Mouse (Mus musculus) sigmoid colon, adult 10 weeks (tissue): ENCODE results near the gene Rwdd4a. TPM values are rescaled to one million over a fixed set of nuclear protein-coding genes. Genes with fewer than 3 reads are reported as not detected.

Experiments
- polyA plus RNA-seq: library from polyadenylated mRNA; stranded (reverse); fragments of 350-450 nt; fragmentation: Illumina TruSeq; extraction: RNeasy Lipid Tissue Mini Kit (QIAGEN cat#74804); gene quantifications from one replicate; pipeline ENCODE4 v1.2.3, GENCODE M21; 2014; ENCODE audit warnings: low read depth, low replicate concordance

Rwdd4a gene
- 29.1 TPM for polyA plus RNA-seq

DNA sequence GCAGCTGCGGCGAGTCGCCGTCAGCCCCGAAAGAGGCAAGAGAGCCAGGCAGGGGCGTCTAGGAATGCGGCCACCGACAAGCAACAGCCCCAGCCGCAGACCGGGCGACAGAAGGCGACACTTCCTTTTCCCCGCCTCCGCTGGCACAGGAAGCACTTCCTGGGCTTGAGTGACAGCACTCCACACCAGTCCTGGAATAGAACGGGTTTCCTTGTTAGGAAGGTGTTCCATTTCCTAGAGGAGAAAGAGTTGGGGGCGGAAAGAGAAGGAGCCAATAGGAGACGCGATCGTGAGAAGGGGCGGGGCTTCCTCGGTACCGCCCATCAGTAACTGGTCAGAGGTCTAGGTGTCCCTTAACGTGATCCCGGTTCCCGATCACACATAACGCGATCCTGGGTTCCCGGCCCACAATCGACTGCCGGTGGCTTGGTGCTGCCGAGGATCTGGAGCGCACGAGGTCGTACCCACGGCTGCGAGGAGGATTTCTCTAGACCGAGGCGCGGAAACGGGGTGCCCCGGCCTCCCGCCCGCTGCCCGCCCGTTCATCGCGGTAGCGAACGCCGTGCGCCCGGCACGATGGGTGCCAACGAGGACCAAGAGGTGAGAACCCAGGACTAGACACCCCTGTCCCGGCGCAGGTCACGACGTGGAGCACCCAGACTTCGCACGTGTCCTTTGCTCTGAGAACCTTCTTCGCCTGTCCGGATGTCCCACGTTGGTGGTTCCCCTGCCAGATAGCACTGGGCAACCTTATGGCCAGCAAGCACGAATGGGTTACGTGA, at the start of gene Rwdd4a, which contains the start of gene Trappc11:
TSS of gene Rwdd4a (plus strand) at position 321 of the 782 bp plus-strand sequence.
TSS of gene Trappc11 (minus strand) at position 127 of the 782 bp plus-strand sequence.

Other genes starting within 250 kb of the Rwdd4a start
- gene Stox2, start 87.3 kb upstream of the Rwdd4a start, polyA plus RNA-seq = 10.6 TPM
- gene Trappc11, start 194 bp upstream of the Rwdd4a start, polyA plus RNA-seq = 38.2 TPM
- gene Ing2, start 141.9 kb downstream of the Rwdd4a start, polyA plus RNA-seq = 13.2 TPM
- 32.4 TPM for gene Cdkn2aip, start 180.3 kb downstream of the Rwdd4a start, polyA plus RNA-seq